Mouse (Mus musculus) adrenal gland, postnatal 36 days (tissue): ENCODE measurements around the gene Nuak2. TPM values are rescaled to one million over a fixed set of nuclear protein-coding genes. Genes with fewer than 3 reads are reported as not detected.

ENCODE experiments used
- DNase-seq, 2 experiments: peaks; one replicate each; pipeline ENCODE4 v3.0.0; 2021; ENCODE audit warnings: mixed read lengths in 1 of 2
- total RNA-seq, 2 experiments: library from RNA; stranded (reverse); gene quantifications; 2 replicates each; pipeline ENCODE4 v1.2.3; 2021

The Nuak2 gene
- total RNA-seq, 2 experiments from 2014 or later: 2.8 to 4.9 TPM

DNA sequence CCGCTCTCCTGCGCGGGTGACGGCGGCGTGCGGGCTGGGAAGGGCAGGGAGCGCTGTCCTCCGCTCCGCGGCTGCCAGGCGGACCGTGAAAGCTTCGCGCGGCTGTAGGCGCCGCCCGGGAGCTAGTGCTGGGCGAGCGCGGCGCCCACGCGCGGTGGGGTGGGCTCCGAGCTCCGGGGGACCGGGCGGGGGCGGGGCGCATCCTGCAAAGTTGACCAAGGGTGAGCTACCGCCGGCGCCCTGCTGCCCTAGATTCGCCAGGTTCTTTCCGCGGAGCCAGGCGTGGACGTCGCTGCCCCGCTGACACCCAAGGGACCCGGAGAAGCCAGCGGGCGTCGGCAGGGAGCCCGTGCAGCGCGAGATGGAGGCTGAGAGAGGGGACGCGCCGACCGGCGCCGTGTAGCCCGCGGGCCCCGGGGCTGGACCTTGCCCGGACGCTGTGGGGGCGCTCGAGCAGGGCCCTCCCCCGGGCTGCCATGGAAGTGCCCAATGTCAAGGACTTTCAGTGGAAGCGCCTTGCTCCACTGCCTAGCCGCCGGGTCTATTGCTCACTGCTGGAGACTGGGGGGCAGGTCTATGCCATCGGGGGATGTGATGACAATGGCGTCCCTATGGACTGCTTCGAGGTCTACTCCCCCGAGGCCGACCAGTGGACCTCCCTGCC, 17.0 kb upstream of the Nuak2 start:
- peak; percentile 71 to 75 for DNase-seq

DNA sequence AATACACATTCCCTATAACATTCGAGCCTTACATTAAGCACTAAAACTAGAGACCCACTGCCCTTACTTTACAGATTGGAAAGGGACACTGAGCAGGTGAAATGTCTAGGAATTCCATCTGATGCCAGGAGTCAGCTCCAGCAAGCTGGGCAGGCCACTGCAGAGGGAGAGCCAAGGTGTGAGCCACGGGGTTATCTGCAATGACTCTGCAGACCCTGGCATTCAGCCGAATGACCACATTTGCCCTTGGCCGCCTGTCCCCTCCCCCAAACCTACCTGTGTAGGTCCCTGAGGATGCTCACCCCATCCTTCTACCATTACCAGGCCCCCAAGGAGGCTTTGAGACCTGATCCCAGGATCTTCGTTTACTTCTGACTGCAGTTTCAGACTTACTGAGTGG, 16.2 kb upstream of the Nuak2 start:
- peak; percentile 72 to 78 for DNase-seq

DNA sequence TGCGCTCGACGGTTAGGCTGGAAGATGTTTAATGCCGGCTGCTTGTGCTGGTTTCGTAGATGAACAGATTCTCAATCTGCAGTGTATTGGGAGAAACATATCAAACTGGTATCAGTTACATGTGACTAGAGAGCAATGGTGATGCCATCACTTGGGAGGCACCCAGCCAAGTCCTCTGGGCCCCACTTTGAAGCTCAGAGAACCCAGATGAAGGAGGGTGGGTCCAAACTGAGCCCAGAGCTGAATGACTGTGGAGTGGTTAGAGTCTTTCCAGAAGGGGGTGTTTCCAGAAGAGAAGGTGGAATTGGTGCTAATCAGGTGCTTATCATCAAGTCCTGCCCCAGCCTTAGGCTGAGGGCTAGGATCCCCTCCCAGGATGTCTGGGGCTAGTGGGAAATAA, 14.7 kb upstream of the Nuak2 start:
- peak in 1 of 2 experiments; percentile 63 for DNase-seq

DNA sequence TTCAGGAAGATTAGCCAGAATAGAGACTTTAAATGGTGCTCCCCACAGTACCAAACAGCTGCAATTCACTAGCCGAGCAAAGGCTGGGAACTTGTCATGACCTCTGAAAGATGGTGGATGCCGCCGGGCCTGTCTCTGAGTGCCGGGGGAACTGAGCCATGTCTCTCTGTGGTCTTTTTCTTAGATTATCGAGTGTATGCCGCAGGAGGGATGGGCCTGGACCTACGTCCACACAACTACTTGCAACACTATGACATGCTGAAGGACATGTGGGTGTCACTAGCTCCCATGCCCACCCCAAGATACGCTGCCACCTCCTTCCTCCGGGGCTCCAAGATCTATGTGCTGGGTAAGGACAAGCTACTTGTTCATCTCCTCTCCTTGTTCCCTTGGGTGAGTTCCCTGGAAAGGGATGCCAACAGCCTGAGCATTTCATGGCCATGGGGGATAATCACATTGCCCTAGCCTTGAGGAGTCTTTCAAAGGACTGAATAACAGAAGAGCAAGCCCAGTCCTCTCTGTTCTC, 13.5 kb upstream of the Nuak2 start:
- DNase-seq: peak; percentile 56 to 65

DNA sequence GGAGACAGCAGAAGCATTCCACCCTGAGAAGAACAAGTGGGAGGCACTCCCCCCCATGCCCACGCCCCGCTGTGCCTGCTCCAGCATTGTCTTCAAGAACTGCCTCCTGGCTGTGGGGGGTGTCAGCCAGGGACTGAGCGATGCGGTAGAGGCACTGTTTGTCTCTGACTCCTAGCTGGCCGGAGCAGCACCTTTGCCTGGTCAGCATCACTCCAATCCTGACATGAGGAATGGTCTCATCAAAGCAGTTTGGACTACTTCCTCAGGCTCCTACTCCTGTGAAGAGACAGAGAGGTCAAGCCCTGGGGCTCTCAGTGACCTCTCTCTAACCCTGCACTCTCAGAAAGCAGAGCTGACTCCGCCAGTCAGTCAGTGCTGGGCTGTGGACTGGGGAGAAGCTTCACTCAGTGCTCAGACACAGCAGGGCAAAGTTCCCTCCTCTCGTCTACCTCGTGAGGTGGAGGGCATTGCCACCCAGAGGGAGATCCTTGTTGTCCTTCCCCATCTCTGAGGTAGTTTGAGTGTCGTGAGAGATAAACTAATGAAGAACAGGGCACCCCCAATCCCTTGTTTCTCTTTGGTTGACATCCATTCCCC, 11.2 kb upstream of the Nuak2 start:
- DNase-seq: no peak

DNA sequence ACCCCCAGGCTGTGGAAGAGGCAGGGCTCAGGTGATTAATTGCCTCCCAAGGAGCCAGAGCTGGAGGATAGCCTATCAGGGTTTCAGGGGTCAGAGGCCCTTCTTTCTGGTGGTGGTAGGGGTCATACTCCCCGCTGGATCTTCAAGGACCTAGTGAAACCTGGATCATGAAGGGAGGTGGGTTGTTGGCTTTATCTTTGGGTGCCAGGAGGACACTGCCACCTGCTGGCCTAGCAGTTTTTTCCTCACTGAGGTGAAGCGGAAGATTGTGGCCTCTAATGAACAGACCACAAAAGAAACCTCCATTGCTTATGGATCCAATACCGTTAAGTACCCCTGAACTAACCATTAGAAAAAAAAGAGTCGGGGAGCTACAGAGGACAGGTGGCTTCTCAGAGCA, 9.8 kb upstream of the Nuak2 start:
- peak; percentile 76 to 82 for DNase-seq

DNA sequence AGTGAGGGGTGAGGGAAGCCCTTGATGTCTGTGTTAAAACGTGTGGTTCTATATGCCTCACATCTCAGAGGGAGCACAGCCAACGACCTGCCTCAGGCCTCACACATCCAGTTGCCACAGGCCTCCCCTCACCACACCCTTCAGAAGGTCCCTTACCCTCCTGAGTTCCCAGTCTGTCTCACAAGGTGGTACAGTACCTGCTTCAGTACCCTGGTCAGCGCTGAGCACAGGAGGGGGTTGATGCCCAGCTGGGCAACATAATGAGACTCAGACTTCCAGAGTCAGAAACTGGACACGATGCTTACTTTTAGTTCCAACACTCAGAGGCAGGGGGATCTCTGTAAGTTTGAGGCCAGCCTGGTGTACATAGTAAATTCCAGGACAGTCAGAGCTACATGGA, 9.1 kb upstream of the Nuak2 start:
- DNase-seq: no peak

DNA sequence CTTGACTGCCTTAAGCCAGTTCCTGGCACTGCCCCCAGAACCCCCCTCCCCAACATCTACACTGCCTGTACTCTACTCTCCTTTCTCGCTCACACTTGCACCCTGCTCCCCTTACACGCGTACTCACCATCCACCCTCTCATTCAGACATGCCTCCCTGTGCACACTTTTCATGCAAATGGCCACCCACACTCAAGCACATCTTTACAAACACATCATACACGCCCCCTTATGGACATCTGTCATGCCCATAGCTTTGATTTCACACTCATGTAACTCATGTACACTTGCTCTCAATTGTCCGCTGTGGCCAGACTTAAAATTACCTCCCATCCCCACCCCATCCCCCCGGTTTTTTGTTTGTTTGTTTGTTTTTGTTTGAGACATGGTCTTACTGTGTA, 8.0 kb upstream of the Nuak2 start:
- no peak for DNase-seq

DNA sequence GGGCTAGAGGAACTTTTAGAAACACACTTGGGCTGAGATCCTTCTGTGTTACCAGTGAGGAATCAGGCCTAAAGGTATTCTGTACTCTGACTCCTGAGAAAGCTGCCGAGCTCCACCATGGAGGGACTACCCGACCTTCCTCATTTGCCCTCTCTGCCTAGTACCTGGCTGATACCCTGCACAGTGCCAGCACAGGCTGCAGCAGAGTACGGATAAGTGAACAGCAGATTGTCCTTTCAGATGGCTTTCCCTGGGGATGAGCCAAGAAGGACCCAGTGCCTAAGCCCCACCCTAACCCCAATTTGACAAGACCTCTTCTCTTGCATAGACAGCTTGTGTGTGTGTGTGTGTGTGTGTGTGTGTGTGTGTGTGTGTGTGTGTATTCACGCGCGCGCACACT, 7.3 kb upstream of the Nuak2 start:
- no peak for DNase-seq

DNA sequence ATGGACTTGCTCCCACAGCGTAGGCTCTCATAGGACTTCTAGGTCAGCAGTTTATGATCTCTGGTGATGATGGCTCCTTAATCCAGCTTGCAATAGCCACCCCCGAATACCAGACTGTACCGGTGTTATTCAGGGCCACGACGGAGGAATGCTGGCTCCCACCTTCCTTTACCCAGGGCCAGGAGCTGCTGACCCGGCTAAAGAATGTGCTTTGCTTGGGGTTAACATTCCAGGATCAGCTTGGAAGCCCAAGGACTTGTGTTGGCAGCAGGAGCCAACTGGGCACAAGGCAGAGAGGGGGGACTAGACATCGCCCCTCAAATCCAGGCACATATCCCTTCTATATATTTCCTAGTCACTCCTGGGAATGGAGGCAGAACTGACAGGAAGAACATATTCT, 5.2 kb upstream of the Nuak2 start:
- no peak for DNase-seq

DNA sequence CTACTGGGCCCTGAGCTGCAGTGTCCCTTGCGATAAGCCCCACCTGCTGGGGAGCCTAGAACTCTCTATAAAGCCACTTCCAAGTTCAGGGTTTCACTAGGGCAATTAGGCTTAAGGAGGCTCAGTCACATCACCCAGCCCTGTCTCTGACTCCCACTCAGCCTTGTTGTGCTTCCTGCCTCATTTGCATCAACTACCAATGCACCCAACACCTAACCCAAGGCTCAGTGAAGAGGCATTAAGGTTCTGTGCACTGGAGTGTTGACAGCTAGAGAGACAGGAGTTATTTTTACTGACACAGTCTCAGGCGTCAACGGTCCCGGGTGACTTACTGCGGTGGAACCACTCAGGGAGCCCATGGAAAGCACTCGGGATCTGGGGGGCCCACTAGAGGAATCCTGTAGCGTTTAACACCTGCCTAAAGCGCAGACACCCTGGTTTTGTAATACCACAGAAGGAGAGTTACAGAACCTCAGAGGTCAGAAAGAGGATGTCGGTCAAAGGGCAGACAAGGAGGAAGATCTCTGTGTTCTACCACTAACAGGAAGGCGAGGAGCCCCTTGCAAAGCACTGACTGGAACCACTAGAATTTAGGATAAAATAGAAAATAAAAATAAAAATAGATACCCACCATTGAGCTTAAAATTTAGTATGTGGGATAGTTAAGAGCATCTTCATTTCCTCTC, 4.6 kb upstream of the Nuak2 start:
- no peak for DNase-seq

DNA sequence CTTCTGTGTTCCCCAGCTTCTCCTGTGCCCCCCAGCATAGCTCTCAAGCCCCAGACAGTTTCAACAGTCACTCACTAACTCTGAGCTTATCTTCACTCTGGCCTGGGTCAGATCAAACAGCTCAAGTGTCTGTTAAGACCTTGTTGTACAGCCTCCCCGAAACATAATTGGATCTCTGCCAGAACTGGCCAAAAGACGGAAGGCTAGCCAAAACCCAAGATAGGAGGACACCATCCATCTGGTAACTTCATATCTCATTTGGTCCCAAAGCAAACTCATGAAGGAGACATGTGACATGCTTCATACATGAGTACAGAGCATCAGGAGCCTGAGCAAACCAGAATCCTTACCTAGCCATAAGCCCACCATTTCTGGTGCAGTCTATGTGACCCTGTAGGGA, 3.9 kb upstream of the Nuak2 start:
- no peak for DNase-seq

DNA sequence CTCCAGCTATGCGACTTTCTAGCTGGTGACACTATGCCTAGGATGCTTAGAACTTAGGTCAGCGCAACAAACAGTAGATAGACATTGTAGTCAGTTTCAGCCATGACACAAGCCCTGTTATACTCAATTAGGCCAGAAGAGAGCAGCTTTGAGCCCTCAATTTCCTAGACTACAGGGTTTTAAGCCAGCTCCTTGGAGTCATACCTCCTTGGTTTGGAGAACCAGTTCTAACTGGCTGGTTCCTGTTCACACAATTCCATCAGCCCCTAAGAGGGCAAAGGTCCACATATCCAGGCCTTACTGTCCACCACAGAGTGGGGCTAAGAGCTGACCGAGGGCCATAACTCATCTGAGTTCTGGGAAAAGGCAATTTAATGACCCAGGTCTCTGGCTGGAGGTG, 3.2 kb upstream of the Nuak2 start:
- peak in 1 of 2 experiments; percentile 72 for DNase-seq

DNA sequence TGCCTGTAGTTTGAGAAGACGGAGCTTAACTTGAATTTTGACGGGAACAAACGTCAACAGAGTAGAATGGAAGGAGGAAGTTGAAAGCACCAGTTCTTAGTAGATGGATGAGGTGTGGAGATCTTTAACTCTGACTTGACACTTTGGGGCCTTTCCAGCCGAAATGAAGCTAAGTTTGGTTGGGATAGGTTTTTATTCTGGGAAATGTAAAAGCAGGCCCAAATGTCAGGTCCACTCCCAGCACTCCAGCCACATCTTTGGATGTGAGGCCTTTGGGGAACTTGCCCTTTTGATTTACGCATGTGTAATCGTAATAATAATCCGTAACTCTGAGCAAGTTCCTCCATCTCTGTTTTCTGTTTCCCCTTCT, 684 bp downstream of the Nuak2 start:
- no peak for DNase-seq

DNA sequence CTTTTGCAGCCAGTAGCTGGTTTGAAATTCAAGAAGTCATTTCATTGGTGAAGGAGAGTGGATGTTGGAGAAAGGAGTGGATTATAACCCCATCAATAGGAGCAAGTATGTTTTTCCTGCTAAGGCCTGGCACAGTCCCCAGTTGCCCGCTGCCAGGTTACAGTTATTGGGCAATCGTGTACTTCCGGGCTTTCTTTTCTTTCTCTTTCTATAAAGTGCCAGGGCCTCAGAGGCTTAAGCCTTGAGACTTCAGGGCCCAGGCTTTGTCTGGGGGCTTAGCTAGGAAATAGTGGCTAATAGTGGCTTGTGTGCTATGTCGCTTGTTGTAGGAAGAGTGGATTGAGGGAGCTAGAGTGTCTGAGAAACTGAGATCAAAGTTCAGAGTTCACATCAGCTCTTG, 1.5 kb downstream of the Nuak2 start:
- DNase-seq: no peak

DNA sequence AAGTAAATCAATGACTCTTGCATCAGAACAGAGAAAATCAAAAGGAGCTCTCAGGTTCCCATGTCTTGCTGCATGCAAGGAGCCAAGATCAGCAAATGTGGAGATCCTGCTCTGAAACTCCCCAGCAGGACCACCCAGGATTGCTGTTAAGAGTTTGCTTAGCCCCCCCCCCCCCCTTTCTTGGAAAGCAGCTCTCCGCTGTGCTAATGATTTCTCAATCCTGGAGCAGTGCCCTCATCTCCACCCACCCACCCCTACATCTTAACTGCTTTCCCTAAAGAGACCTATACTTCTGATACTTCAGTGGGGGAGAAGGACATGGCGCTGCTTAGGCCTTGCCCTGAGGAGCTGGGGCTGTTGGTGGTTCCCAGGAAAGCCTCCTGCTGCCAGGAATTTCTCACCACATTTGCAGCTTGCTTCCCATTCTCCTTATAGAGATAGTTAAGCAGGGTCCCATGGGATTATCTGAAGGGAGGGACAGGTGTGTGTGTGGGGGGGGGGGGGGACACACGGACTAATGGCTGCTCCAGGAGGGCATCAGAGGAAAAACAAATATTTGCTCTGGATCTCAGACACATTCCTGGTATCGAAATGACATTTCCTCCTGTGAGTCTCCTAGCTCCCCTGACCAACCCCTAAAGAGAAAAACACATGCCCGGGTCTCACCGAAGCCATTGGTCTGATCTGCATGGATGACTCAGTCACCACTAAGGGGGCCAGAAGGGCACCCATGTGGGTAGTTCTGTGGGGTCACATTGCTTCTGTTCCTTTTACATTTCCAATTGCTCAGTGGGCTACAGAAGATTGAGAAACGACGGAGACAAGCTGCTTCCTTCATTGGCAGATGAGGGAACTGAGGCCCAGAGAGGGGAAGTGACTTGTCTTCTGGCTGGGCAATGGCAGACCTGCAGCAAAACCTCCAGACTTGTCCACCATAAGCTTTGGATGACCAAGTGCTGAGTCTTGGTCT, 2.3 kb downstream of the Nuak2 start:
- no peak for DNase-seq

DNA sequence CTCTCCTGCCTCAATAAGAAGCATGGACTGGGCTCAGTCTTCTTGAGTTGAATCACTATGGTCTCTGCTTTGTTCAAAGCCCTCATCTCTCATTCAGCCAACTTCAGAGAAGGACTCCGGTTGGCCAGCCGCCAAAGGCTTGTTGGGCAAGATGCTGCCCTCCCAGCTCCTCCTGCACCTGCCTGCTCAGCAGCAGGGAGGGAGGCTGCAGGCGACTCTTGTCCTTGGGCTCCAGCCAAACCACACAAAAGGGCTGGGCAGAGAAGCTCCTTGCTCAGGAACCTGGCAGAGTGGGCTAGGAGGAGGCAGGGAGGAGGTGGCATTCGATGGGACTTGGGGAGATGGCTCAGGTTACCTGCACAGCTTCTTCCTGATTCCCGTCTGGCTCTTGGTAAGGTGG, 3.3 kb downstream of the Nuak2 start:
- DNase-seq: peak; percentile 79 to 82

DNA sequence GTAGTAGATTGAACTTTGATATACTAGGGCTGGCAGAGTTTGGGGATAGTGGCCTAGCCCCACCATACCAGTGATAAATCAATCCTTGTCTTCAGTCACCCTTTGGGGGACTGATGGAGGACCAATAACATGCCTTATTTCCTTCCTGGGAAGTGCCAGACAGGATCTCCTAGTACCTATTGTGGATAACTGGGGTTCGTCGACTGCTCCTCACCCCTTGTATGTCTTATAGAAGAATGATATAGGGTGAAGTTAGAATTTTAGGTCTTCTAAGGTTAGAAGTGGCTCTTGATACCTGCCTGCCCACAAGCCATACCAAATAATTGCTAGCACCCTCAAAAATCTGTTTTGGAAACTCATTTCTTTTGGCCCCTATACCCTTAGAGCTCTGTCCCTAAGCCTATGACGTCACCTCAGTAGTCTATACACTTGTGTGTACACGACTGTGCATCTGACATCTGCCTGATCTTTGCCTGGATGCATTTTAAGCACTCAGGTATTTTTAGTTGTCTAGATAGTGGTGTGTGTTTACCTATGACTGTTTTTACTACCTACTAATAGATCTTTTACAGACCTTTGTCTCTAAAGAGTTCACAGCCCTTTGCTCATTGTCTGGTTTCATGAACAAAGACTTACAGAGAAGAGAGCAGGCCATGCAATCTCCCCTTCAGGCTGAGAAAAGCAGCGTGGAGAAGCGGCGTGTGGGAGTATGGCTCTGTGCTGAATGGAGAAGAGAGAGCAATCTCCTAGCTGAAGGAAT, 6.1 kb downstream of the Nuak2 start:
- DNase-seq: no peak

DNA sequence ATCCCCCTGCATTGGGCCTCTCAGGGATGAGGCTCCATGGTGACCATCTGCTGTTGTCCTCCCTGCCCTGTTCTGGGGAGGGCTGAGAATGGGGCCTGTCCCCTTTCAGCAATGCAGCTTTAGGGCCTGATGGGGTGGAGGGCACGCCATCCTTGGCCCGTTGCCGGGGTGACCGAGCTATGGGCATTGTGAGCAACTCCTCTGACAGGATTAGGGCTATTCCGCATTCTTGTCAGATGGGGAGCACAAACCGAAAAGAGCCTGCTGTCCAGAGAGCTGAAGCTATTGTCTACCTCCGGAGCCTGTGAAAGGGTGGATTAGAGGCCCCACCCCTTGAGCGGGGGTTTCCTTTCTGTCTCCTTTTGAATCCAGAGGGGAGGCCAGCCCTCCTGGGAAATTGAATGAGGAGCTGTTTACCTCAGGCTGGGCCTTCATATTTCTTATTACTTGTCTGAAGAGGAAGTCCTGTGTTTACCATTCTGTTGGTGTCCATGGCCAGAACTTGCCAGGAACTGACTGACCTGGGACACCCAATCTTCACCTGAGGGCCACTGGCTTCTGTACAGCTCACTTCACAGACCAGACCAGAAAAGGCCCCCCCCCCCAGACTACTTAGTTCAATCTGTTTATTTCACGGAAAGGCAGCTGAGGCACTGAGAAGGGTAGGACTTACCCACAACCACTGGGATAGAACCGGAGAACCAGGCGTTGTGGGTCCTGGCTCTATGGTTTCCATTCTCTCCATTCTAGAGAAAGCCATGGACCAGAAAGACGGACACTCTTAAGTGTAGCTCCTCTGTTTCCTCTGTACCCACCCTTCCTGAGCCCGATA, 7.0 kb downstream of the Nuak2 start:
- DNase-seq: no peak

DNA sequence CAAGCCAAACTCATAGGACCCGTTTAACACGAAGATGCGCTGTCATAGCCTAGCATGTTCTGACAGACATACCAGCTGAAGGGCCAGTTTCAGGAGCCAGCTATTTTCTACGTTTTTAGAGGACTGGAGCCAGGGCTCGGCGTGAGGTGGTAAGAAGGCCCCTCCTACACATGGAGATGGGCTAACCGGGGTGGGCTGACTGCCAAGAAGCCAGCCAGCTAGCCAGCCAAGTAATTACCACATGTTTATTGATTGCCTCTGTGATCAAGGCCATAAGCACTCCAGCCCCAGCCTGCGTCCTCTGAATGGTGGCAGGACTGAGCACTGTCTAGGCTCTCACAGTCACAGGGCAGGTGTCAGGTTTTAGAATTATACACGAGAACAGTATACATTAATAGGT, 10.9 kb downstream of the Nuak2 start:
- DNase-seq: no peak

DNA sequence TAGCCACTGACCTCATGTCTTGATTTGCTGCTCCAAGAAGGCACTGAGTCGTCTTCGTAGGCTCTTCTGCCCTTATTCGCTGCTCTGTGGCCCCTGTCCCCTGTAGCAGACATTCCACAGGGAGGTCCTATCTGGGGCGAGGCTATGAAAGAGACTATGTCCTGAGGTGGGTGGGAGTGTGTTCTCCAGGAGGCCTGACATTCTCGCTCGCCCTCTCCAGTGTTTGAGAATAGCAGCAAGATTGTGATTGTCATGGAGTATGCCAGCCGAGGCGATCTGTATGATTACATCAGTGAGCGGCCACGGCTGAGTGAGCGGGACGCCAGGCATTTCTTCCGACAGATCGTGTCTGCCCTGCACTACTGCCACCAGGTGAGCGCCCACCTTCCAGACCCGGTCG, 11.6 kb downstream of the Nuak2 start:
- DNase-seq: no peak
